Comparison of ENCODE assay signal across 24 mouse cellular contexts in genomic region chr13:28513336-28513735, GRCm38 (mm10).
DNase-seq lines count a peak whose midpoint lies in the region; ATAC-seq and TF ChIP-seq lines count a peak whose summit lies in the region.
"Had no signal": no experiment of that assay in that cellular context is flagged by ENCODE, and none has a peak within 500 bp of the region (broad histone marks: within the 10 kb centered on the region; RNA-seq: fewer than 3 reads in every experiment).

No protein-coding gene starts in this region.

- ATAC-seq in forebrain, embryonic 15.5 days (replicated peaks) = no peak
- ATAC-seq in forebrain, embryonic 14.5 days = no peak
- no peak for ATAC-seq in heart, postnatal 0 days (ENCODE audit: insufficient read depth, low read depth)
- ATAC-seq: Patski had no signal

- 89% methylated on average over 7 of the region's 7 CpGs for WGBS in forebrain, embryonic 15.5 days
- WGBS in forebrain, embryonic 14.5 days = 90% methylated on average over 7 of the region's 7 CpGs
- 90% methylated on average over 7 of the region's 7 CpGs for WGBS in heart, postnatal 0 days
- WGBS in thymus, adult 2 months = 53% methylated on average over 7 of the region's 7 CpGs

- peaks cover 15% of the 10 kb centered on the region for H3K4me1 ChIP-seq in forebrain, embryonic 15.5 days
- peaks cover 7% of the 10 kb centered on the region; the same call in 1 of the 2 replicates for H3K4me1 ChIP-seq in forebrain, embryonic 14.5 days (ENCODE audit: control insufficient read depth, insufficient read depth, low read length)
- no peaks in the 10 kb centered on the region for H3K4me1 ChIP-seq in heart, postnatal 0 days (ENCODE audit: control insufficient read depth, insufficient read depth)
- peaks cover 26% of the 10 kb centered on the region for H3K4me1 ChIP-seq in thymus, adult 2 months (replicated peaks; ENCODE audit: control insufficient read depth, insufficient read depth, low read length)
- H3K4me1 ChIP-seq: liver, embryonic 15.5 days; midbrain, embryonic 15.5 days had no signal

- H3K27me3 ChIP-seq in forebrain, embryonic 15.5 days = no peaks in the 10 kb centered on the region
- H3K27me3 ChIP-seq in forebrain, embryonic 14.5 days (replicated peaks; ENCODE audit: control insufficient read depth, insufficient read depth, low read length) = no peaks in the 10 kb centered on the region
- H3K27me3 ChIP-seq in heart, postnatal 0 days (ENCODE audit: control insufficient read depth, insufficient read depth, low read length) = no peaks in the 10 kb centered on the region
- H3K27me3 ChIP-seq in thymus, adult 2 months (ENCODE audit: control insufficient read depth, insufficient read depth, low read length) = no peaks in the 10 kb centered on the region
- H3K27me3 ChIP-seq: hindbrain, embryonic 15.5 days; liver, embryonic 15.5 days; lung, embryonic 15.5 days; midbrain, embryonic 15.5 days; Patski had no signal

- H3K9me3 ChIP-seq in forebrain, embryonic 15.5 days = no peaks in the 10 kb centered on the region
- no peaks in the 10 kb centered on the region for H3K9me3 ChIP-seq in forebrain, embryonic 14.5 days (replicated peaks; ENCODE audit: control insufficient read depth, low read length)
- H3K9me3 ChIP-seq in heart, postnatal 0 days (replicated peaks; ENCODE audit: control insufficient read depth, low read length) = no peaks in the 10 kb centered on the region
- H3K9me3 ChIP-seq: hindbrain, embryonic 15.5 days; liver, embryonic 15.5 days; lung, embryonic 15.5 days; midbrain, embryonic 10.5 days; midbrain, embryonic 15.5 days had no signal

- no peak overlapping the region for H3K9ac ChIP-seq in forebrain, embryonic 15.5 days (replicated peaks)
- no peak overlapping the region for H3K9ac ChIP-seq in forebrain, embryonic 14.5 days (ENCODE audit: low read length)
- H3K9ac ChIP-seq in heart, postnatal 0 days (replicated peaks; ENCODE audit: low read depth, low read length) = no peak overlapping the region
- H3K9ac ChIP-seq: hindbrain, embryonic 15.5 days; liver, embryonic 15.5 days; lung, embryonic 15.5 days; midbrain, embryonic 15.5 days had no signal

- TF ChIP-seq POLR2A in thymus, adult 2 months (IDR thresholded peaks at IDR 0.05; ENCODE audit: control insufficient read depth, extremely low read depth, insufficient read depth, low read length, poor library complexity) = no peak

- H3K27ac ChIP-seq in forebrain, embryonic 15.5 days (replicated peaks) = peak overlapping the region; percentile 57
- no peak overlapping the region for H3K27ac ChIP-seq in forebrain, embryonic 14.5 days (ENCODE audit: low read depth, low read length)
- peak overlapping the region; percentile 58; the same call in 1 of the 2 replicates for H3K27ac ChIP-seq in heart, postnatal 0 days (ENCODE audit: low read depth)
- H3K27ac ChIP-seq in thymus, adult 2 months (ENCODE audit: control insufficient read depth, insufficient read depth, low read length) = peak overlapping the region; percentile 88
- H3K27ac ChIP-seq: hindbrain, embryonic 15.5 days; liver, embryonic 15.5 days; midbrain, embryonic 10.5 days; stomach, postnatal 0 days had no signal

- TF ChIP-seq CTCF in heart, postnatal 0 days (IDR thresholded peaks at IDR 0.05; ENCODE audit: low read depth) = no peak
- TF ChIP-seq CTCF in thymus, adult 2 months (IDR thresholded peaks at IDR 0.05; ENCODE audit: borderline replicate concordance, control insufficient read depth, extremely low read depth, insufficient read depth, low read length, poor library complexity) = no peak

- no peak overlapping the region for H3K4me2 ChIP-seq in forebrain, embryonic 15.5 days (replicated peaks)
- H3K4me2 ChIP-seq in forebrain, embryonic 14.5 days (ENCODE audit: low read length) = no peak overlapping the region
- no peak overlapping the region for H3K4me2 ChIP-seq in heart, postnatal 0 days (ENCODE audit: low read depth, low read length)
- H3K4me2 ChIP-seq: hindbrain, embryonic 15.5 days; liver, embryonic 15.5 days; lung, embryonic 15.5 days; midbrain, embryonic 15.5 days had no signal

- TF ChIP-seq EP300 in heart, postnatal 0 days (IDR thresholded peaks at IDR 0.05; ENCODE audit: low read depth) = no peak

- no peaks in the 10 kb centered on the region for H3K36me3 ChIP-seq in forebrain, embryonic 15.5 days
- no peaks in the 10 kb centered on the region for H3K36me3 ChIP-seq in forebrain, embryonic 14.5 days (ENCODE audit: control insufficient read depth, insufficient read depth, low read length)
- no peaks in the 10 kb centered on the region for H3K36me3 ChIP-seq in heart, postnatal 0 days (replicated peaks; ENCODE audit: control insufficient read depth, insufficient read depth, low read length)
- no peaks in the 10 kb centered on the region for H3K36me3 ChIP-seq in thymus, adult 2 months (ENCODE audit: control insufficient read depth, insufficient read depth, low read length)
- H3K36me3 ChIP-seq: hindbrain, embryonic 15.5 days; liver, embryonic 15.5 days; lung, embryonic 15.5 days; midbrain, embryonic 15.5 days had no signal

- no peak overlapping the region for H3K4me3 ChIP-seq in forebrain, embryonic 15.5 days
- no peak overlapping the region for H3K4me3 ChIP-seq in forebrain, embryonic 14.5 days (ENCODE audit: low read depth, low read length)
- H3K4me3 ChIP-seq in heart, postnatal 0 days (ENCODE audit: low read depth, low read length) = no peak overlapping the region
- H3K4me3 ChIP-seq in thymus, adult 2 months (ENCODE audit: control insufficient read depth, insufficient read depth, low read length) = no peak overlapping the region
- H3K4me3 ChIP-seq: hindbrain, embryonic 15.5 days; liver, embryonic 15.5 days; lung, embryonic 15.5 days; midbrain, embryonic 10.5 days; midbrain, embryonic 15.5 days had no signal

- intact Hi-C loops in heart, postnatal 10 days (cut with DNase I) = loop anchor here (5.0 kb wide), 1 partner anchor 439 kb away; the partner anchor contains the start of gene Sox4

- no peak for DNase-seq in forebrain, embryonic 14.5 days (ENCODE audit: low spot score)
- DNase-seq in heart, postnatal 0 days (ENCODE audit: low spot score) = no peak
- DNase-seq in heart, postnatal 10 days = no peak
- DNase-seq in thymus, adult 2 months = no peak
- no peak for DNase-seq in thymus, adult 18-20 months
- DNase-seq in thymus, postnatal 36 days = peak; percentile 38 to 41
- no peak for DNase-seq in right cerebral cortex, adult 18-20 months
- DNase-seq: adrenal gland, postnatal 10 days; cerebellum, adult 11 months; cerebellum, adult 9-10 months; cerebellum, postnatal 36 days; gastrocnemius, postnatal 14 days; heart, postnatal 4 days; kidney, adult 18-20 months; kidney, postnatal 4 days; right cerebral cortex, postnatal 4 days had no signal

Comparison
In these comparisons a context has a peak if more than half of its experiments do, and no peak if none do; other contexts are left out.
1. DNase-seq: peak in thymus, postnatal 36 days (2 of 2); none in forebrain, embryonic 14.5 days (single experiment), heart, postnatal 0 days (single experiment), heart, postnatal 10 days (0 of 2), thymus, adult 2 months (single experiment), thymus, adult 18-20 months (0 of 2) and right cerebral cortex, adult 18-20 months (single experiment).